Mouse (Mus musculus) Muller cell, postnatal 12 days (primary cell): ENCODE results near the gene Ccdc92.

Source experiments
- DNase-seq: peaks from one replicate; pipeline ENCODE4 v3.0.0-alpha.2; 2015; ENCODE audit errors: inconsistent ontology term

The Ccdc92 gene

GRCm38 (mm10) chr5:124862013-124862866 lies at the start of gene Ccdc92, which contains the start of gene Zfp664:
TSS of gene Ccdc92 (minus strand) at chr5:124862424.
TSS of gene Zfp664 (plus strand) at chr5:124862691.
- DNase-seq: peak; percentile 100

- DNase-seq: peak; percentile 77
These were observed 46.6 kb upstream of the Ccdc92 start for GRCm38 (mm10) chr5:124908860-124909259.

DNA sequence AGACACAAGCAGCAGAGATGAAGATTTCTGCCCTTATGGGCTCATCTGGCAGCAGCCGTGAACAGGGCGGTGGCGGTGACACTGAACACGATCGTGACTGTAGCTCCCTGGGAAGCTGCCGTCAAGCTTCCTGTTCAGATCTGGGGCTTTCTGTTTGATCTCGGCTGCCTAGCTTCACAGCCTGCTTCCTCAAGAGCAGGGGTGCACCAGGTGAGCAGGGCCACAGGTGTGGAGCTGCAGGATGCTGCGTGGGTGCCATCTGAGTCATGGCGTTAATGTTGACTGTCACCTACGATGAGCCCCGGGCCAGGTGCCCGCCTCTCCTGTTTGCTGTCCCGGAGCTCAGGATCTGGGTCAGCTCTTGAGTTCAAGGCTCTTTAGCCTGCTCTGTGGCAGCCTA lies 44.7 kb upstream of the Ccdc92 start:
- DNase-seq: no peak

- DNase-seq: no peak
These were observed 41.6 kb upstream of the Ccdc92 start for GRCm38 (mm10) chr5:124903852-124904251.

- DNase-seq: no peak
These were observed 40.0 kb upstream of the Ccdc92 start for GRCm38 (mm10) chr5:124902195-124902594.

- peak; percentile 32 for DNase-seq
These were observed 39.5 kb upstream of the Ccdc92 start for GRCm38 (mm10) chr5:124901675-124902074.

DNA sequence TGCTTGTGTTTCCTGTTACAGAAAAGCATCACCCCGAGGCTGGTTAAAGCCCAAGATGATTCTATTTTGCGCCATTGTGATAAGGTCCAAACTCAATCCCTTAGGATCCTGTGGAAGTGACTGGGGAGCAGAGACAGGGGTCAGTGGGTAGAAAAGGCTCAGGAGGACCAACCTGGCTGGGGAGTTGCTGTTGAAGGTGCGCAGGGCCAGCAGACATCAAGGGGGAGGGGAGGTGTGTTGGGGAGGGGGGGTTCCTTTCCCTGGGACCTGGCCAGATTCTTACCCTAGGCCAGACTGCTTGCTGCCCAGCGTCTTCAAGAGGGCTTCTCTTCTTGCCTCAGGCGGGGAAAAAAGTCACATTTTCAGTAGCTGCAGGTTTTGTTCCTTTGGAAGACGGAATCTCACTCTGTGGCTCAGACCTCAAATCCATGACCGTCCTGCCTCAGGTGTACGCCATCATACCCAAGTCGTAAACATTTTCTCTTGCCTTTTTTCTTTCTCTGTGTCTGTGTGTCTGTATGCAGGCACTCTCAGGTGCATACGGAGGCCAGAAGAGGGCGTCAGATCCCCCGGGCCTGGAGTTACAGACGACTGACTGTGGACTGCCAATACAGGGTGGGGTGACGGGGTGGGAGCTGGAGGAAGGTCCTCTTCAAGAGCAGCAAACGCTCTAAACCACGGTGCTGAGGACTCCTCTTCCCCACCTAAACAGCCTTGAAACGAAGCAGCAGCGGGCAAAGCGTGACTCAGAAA lies 38.7 kb upstream of the Ccdc92 start:
- no peak for DNase-seq

DNA sequence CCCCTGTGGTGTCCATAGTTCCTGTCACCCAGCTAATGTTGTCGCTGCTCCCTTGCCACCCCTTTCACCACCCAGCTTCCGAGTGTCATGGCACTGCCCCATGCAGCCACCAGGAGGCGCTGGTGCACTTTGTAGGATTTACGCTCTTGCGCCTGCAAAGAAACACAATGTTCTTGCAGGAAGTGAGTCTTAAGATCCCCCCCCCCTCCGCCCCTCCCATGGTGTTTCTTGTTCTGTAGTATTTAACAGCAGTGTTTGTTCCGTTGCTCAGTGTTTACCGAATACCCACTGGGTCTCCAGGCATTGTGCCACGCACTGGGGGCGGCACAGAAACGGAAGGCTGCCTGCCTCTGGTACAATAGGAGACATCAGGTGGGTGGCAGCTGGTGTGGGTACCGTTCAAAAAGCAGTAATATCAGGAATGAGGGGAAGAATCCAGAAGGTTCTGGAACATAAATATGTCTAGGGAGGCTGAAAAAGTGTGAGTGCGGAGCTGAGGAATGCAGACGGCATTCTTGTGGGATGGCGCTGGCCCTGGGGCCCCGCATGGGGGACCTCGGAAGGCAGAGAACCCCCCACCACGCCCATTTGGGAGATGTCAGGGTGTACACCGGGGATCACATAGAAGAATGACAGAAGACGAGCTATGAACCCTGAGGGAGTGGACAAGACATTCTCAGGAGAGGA lies 37.9 kb upstream of the Ccdc92 start:
- DNase-seq: peak; percentile 89

GRCm38 (mm10) chr5:124896135-124896534 lies 33.9 kb upstream of the Ccdc92 start:
- DNase-seq: no peak

DNA sequence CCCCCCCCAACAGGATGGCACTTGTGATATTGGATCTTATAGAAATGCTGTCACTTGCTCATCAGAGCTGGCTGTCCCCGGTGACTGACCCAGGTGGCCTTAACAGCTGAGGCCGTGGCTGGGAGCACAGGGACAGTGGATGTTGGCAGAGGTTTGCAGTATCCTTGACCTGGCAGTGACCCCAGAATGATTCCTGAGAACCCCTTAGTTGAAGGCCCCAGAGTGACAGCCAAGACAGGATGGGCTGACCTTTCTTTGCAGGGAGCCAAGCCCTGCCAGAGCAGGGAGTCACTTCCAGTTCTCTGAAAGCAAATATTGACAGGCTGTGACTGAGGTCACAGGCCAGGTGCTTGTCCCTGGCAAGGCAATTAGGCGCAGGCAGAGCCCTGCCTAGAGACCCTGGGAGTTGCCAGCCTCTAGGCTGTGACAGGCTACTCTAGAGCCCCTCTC lies 29.7 kb upstream of the Ccdc92 start:
- DNase-seq: no peak

DNA sequence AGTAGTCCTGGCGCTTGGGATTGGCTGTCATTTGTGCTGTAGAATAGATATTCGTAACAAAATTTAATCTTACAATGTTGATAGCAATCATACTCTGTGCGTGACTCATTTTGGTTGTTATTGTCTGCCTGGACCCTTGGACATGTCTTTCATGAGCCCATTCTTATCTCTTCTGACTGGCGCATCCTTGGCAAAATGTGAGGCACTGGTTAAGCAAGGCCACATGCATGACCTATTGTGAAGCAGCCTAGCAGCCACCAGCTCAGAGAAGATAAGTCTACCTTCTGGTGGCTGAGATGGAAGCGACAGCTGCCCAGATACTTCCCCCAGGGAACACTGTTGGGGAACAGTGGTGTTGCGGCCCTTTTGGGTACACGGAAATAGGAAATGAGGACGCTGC lies 26.4 kb upstream of the Ccdc92 start:
- no peak for DNase-seq

DNA sequence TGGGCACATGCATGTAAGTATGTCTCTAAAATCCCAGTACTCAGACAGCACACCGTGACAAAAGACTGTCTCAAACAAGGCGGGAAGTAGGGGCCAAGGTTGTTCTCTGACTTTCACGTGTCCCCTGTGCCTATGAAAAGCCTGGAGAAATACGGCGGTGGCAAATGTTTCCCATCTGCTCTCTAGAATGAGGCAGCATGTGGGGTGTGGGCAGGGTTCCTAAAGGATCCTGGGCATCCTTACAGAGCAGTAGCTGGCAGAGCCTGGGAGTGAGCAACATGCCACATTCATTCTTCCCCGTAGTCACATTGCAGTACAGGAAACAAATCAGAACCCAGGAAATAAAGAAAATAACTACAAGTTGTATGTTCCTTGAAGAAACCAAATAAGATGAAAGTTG lies 21.7 kb upstream of the Ccdc92 start:
- no peak for DNase-seq

DNA sequence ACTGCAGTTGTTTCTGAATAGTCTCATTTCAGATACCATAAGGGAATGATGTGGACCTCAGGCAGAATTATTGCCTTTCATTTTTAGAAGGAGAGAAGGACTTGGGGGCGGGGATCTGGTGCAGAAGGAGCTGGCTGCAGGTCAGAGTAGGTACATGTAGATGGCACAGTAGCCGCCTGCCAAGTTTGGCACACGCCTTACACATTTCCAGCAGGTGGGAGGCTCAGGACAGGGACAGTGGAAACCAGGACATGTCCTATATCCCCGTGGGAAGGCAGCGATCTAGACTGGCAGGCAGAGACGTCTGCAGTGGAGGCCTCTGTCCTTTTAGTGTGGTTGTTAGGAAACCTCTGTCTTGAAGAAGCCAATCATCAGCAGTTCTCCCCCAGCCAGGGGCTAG lies 17.6 kb upstream of the Ccdc92 start:
- DNase-seq: no peak

DNA sequence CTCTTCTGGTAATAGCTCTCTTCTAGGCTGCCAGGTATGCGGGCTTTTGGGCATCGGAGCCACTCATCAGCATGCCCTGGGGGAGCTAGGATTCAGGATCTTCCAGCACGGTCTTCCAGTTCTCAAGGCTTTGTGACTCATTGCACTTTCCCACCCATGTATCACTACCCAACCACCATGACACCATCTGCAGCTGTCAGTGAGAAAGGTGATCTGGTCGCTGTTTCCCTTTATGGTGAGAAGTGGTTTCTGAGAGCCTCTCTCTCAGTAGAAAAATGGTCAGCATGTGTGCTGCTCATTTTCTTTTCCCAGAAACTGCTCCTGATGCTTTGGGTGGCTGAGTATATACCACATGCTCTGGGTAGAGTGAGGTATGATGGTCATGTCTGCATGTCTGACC lies 17.0 kb upstream of the Ccdc92 start:
- no peak for DNase-seq

DNA sequence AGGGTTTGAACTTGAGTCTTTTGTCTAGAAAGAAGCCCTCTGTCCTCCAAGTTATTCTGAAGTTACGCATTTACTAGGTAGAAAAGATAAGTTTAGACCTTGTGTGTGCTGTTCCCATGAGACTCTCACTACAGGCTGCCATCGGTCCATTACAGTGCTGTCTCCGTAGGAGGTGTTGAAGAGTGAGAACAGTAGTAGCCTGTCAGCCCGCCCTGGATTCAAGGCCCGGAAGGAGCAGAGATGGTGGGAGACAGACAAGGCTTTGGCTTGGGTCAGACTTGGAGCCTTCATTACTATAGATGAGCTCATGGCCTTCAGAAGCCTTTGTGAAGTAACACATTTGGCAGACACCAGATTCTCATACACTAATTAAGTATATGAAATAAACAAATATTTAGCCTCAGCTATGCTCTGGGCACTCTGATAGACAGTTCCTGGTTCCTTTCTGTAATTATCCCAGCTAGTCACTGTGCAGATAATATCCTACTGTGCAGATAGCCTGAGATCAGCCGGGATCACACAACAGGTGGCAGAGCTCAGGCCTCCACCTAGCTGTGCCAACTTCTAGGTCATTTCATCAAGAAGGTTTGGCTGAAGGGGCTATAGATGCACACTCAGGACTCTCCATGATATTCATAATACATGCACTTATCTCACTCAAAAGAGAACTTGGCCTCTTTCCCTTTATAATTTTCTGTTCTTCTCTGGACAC lies 11.8 kb upstream of the Ccdc92 start:
- DNase-seq: peak; percentile 47

DNA sequence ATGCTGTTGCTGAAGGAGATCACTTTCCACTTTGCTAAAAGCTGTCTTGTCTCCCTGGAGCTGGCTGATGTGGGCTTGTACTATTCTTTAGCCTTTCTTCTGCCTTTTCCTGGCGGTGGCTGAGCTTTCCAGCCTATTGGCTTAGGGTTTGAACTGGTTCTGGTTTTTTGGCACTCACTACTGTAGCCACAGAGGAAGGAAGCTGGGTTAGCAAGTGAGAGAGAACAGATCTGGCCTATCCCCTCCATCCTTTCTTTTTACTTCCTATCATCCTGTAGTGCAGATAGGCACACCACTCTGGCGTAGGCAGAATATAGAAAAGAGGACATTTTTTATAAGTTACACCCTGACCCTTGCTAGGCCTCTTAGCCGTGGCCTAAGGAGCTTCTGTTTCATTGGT lies 10.9 kb upstream of the Ccdc92 start:
- no peak for DNase-seq

DNA sequence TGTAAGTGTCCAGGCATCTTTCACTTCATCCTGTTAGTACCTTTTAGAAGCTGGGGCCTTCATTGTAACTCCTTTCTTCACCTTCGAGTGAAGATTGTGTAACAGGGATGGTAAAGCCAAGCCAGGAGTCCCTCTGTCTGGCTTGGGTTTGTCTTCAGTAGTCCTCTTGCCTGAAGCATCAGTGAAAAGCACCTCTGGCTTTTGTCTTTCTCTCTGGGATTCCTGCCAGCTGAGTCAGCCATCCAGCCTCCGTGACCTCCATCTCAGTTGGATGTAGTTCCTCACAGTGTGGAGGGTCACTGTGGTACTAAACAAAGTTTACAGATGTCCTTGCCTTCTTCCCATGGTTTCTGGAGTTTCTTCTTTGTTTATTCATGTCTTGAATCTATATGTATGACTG lies 9.8 kb upstream of the Ccdc92 start:
- peak; percentile 54 for DNase-seq

DNA sequence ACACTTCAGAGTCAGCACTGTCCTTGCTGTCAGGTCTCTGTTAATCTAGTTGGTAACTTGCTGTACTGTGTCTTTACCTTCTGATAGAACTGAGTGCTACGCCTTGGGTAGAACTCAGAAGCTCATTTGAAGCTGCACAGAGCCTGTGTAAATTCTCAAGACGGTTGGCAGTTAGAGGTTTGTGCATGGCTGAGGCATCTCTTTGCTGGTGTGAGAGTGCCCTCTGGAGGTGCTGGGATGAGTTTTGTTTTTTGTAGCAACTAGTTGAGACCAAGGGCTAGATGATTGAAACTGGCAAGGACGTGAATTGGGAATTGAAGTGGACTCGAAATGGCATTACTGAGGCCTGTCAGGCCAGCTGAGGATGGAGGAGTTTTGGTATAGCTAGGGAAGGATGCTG lies 6.8 kb upstream of the Ccdc92 start:
- DNase-seq: peak; percentile 50

- DNase-seq: peak; percentile 41
These were observed 882 bp upstream of the Ccdc92 start for GRCm38 (mm10) chr5:124862871-124863741.

GRCm38 (mm10) chr5:124861463-124861862 lies 761 bp downstream of the Ccdc92 start:
- DNase-seq: peak; percentile 32

DNA sequence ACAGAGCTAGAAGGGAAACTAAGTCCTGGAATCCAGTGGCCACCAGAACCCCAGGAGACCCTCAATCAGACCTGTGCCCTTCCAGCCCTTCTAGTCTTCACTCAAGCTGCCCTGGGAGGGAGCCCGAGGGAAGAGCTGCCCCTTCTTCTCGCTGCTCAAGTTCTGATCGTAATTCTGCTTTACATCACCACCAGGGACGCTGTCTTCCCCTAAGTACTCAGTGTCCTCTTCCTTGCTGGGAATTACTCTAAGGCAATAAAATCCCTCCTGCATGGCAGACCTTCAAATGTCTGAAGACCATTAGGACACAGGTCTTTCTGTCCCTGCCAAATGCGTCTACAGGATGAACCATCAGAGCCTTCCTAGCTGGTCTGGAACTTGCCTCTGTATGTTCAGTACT lies 2.2 kb downstream of the Ccdc92 start:
- DNase-seq: no peak
